Mouse (Mus musculus) cerebellum, adult 2 months (tissue): ENCODE data around the gene Smim4.

Source experiments
- CTCF ChIP-seq: fragments of 200-500 bp; IDR thresholded peaks from 2 replicates; pipeline ENCODE4 v1.5.1; 2011; ENCODE audit warnings: low read depth, mild to moderate bottlenecking, control low read depth, low read length, moderate library complexity, borderline replicate concordance; ENCODE audit not compliant: insufficient read depth
- POLR2A ChIP-seq: fragments of 200-500 bp; IDR thresholded peaks from 2 replicates; pipeline ENCODE4 v1.6.1; 2011; ENCODE audit warnings: low read length, control low read depth, borderline replicate concordance; ENCODE audit not compliant: insufficient read depth

GRCm38 (mm10) chr14:31125106-31126075 is 3.4 kb downstream of the Smim4 start:
- TF ChIP-seq POLR2A (no peak), CTCF (no peak)
